Mouse (Mus musculus): ENCODE data around the gene Fsd1. TPM values are rescaled to one million over a fixed set of nuclear protein-coding genes. Genes with fewer than 3 reads are reported as not detected.

Gene Fsd1
- polyA plus RNA-seq, 1 experiment from 2014 or later, result 66.5 TPM

- H3K4me2 ChIP-seq (replicated peaks; ENCODE audit: low read depth, low read length), result peak within 1 kb of the TSS; percentile 49
- DNase-seq (ENCODE audit: low spot score), result peak; percentile 94
- H3K27me3 ChIP-seq (ENCODE audit: control insufficient read depth, insufficient read depth, low read length), result no peaks in the 10 kb centered on the region
- H3K9ac ChIP-seq (ENCODE audit: low read depth, low read length), result peak within 1 kb of the TSS; percentile 65
- H3K9me3 ChIP-seq (ENCODE audit: control insufficient read depth, low read length), result no peaks in the 10 kb centered on the region
- H3K36me3 ChIP-seq (ENCODE audit: control insufficient read depth, insufficient read depth, low read length), result peaks cover 3% of the 10 kb centered on the region; the same call in 1 of the 2 replicates
- WGBS, result under 1% methylated on average over 43 of the region's 46 CpGs
- peak; percentile 90 for ATAC-seq (ENCODE audit: low FRiP score)
- H3K27ac ChIP-seq (ENCODE audit: low read depth, low read length), result peak within 1 kb of the TSS; percentile 85
- H3K4me3 ChIP-seq (ENCODE audit: low read depth, low read length), result peak within 1 kb of the TSS; percentile 42
- peaks cover 5% of the 10 kb centered on the region for H3K4me1 ChIP-seq (replicated peaks; ENCODE audit: control insufficient read depth, insufficient read depth, low read length)
Observed at GRCm38 (mm10) chr17:55958918-55959728, 27.2 kb upstream of the Fsd1 start, which contains the start of gene Yju2. Yju2 (plus strand) TSS chr17:55959099.

GRCm38 (mm10) chr17:55959946-55960740 is 26.2 kb upstream of the Fsd1 start:
- Histone ChIP-seq H3K36me3 (ENCODE audit: control insufficient read depth, insufficient read depth, low read length) (peaks cover 3% of the 10 kb centered on the region; the same call in 1 of the 2 replicates), H3K4me2 (replicated peaks; ENCODE audit: low read depth, low read length) (peak overlapping the region; percentile 29), H3K27ac (ENCODE audit: low read depth, low read length) (0 out of 2 replicates have a peak overlapping the region, but pooled peaks have one; percentile 85), H3K4me1 (replicated peaks; ENCODE audit: control insufficient read depth, insufficient read depth, low read length) (peaks cover 5% of the 10 kb centered on the region), H3K4me3 (ENCODE audit: low read depth, low read length) (peak overlapping the region; percentile 42), H3K9ac (ENCODE audit: low read depth, low read length) (peak overlapping the region; percentile 46; the same call in 1 of the 2 replicates), H3K9me3 (ENCODE audit: control insufficient read depth, low read length) (no peaks in the 10 kb centered on the region), H3K27me3 (ENCODE audit: control insufficient read depth, insufficient read depth, low read length) (no peaks in the 10 kb centered on the region)
- no peak for ATAC-seq (ENCODE audit: low FRiP score)
- WGBS, result 79% methylated on average over 10 of the region's 10 CpGs
- DNase-seq (ENCODE audit: low spot score), result no peak

GRCm38 (mm10) chr17:55960791-55961190 is 25.5 kb upstream of the Fsd1 start:
- no peak overlapping the region for H3K9ac ChIP-seq (ENCODE audit: low read depth, low read length)
- peaks cover 5% of the 10 kb centered on the region for H3K4me1 ChIP-seq (replicated peaks; ENCODE audit: control insufficient read depth, insufficient read depth, low read length)
- no peak overlapping the region for H3K4me2 ChIP-seq (replicated peaks; ENCODE audit: low read depth, low read length)
- no peaks in the 10 kb centered on the region for H3K27me3 ChIP-seq (ENCODE audit: control insufficient read depth, insufficient read depth, low read length)
- DNase-seq (ENCODE audit: low spot score) (no peak), ATAC-seq (ENCODE audit: low FRiP score) (no peak)
- H3K27ac ChIP-seq (ENCODE audit: low read depth, low read length), result no peak overlapping the region
- no peak overlapping the region for H3K4me3 ChIP-seq (ENCODE audit: low read depth, low read length)
- H3K36me3 ChIP-seq (ENCODE audit: control insufficient read depth, insufficient read depth, low read length), result peaks cover 3% of the 10 kb centered on the region; the same call in 1 of the 2 replicates
- no peaks in the 10 kb centered on the region for H3K9me3 ChIP-seq (ENCODE audit: control insufficient read depth, low read length)

- ATAC-seq (ENCODE audit: low FRiP score), result no peak
Observed at GRCm38 (mm10) chr17:55961631-55962030, 24.7 kb upstream of the Fsd1 start.

GRCm38 (mm10) chr17:55963171-55963570 is 23.1 kb upstream of the Fsd1 start:
- Histone ChIP-seq H3K9me3 (ENCODE audit: control insufficient read depth, low read length) (no peaks in the 10 kb centered on the region), H3K4me2 (replicated peaks; ENCODE audit: low read depth, low read length) (no peak overlapping the region), H3K4me3 (ENCODE audit: low read depth, low read length) (no peak overlapping the region), H3K36me3 (ENCODE audit: control insufficient read depth, insufficient read depth, low read length) (peaks cover 3% of the 10 kb centered on the region; the same call in 1 of the 2 replicates), H3K27me3 (ENCODE audit: control insufficient read depth, insufficient read depth, low read length) (no peaks in the 10 kb centered on the region), H3K9ac (ENCODE audit: low read depth, low read length) (no peak overlapping the region), H3K4me1 (replicated peaks; ENCODE audit: control insufficient read depth, insufficient read depth, low read length) (peaks cover 2% of the 10 kb centered on the region), H3K27ac (ENCODE audit: low read depth, low read length) (no peak overlapping the region)
- ATAC-seq (ENCODE audit: low FRiP score) (no peak), DNase-seq (ENCODE audit: low spot score) (no peak)
- WGBS, result 92% methylated on average over 14 of the region's 14 CpGs

More at GRCm38 (mm10) chr17:55961631-55962030, 24.7 kb upstream of the Fsd1 start:
- H3K9ac ChIP-seq (ENCODE audit: low read depth, low read length), result no peak overlapping the region
- no peak overlapping the region for H3K4me2 ChIP-seq (replicated peaks; ENCODE audit: low read depth, low read length)
- H3K36me3 ChIP-seq (ENCODE audit: control insufficient read depth, insufficient read depth, low read length), result peaks cover 3% of the 10 kb centered on the region; the same call in 1 of the 2 replicates
- H3K27me3 ChIP-seq (ENCODE audit: control insufficient read depth, insufficient read depth, low read length), result no peaks in the 10 kb centered on the region
- 93% methylated on average over 7 of the region's 7 CpGs for WGBS
- H3K9me3 ChIP-seq (ENCODE audit: control insufficient read depth, low read length), result no peaks in the 10 kb centered on the region
- DNase-seq (ENCODE audit: low spot score), result no peak
- H3K4me3 ChIP-seq (ENCODE audit: low read depth, low read length), result no peak overlapping the region
- peaks cover 2% of the 10 kb centered on the region for H3K4me1 ChIP-seq (replicated peaks; ENCODE audit: control insufficient read depth, insufficient read depth, low read length)
- H3K27ac ChIP-seq (ENCODE audit: low read depth, low read length), result no peak overlapping the region

GRCm38 (mm10) chr17:55964496-55964895 is 21.8 kb upstream of the Fsd1 start:
- DNase-seq (ENCODE audit: low spot score), result no peak
- no peak for ATAC-seq (ENCODE audit: low FRiP score)
- Histone ChIP-seq H3K4me3 (ENCODE audit: low read depth, low read length) (no peak overlapping the region), H3K4me2 (replicated peaks; ENCODE audit: low read depth, low read length) (no peak overlapping the region), H3K9me3 (ENCODE audit: control insufficient read depth, low read length) (no peaks in the 10 kb centered on the region), H3K27me3 (ENCODE audit: control insufficient read depth, insufficient read depth, low read length) (no peaks in the 10 kb centered on the region), H3K36me3 (ENCODE audit: control insufficient read depth, insufficient read depth, low read length) (peaks cover 3% of the 10 kb centered on the region; the same call in 1 of the 2 replicates), H3K27ac (ENCODE audit: low read depth, low read length) (no peak overlapping the region), H3K4me1 (replicated peaks; ENCODE audit: control insufficient read depth, insufficient read depth, low read length) (peaks cover 5% of the 10 kb centered on the region), H3K9ac (ENCODE audit: low read depth, low read length) (no peak overlapping the region)
- WGBS, result 97% methylated on average over 10 of the region's 10 CpGs

GRCm38 (mm10) chr17:55964996-55965395 is 21.3 kb upstream of the Fsd1 start:
- H3K4me3 ChIP-seq (ENCODE audit: low read depth, low read length), result no peak overlapping the region
- no peaks in the 10 kb centered on the region for H3K9me3 ChIP-seq (ENCODE audit: control insufficient read depth, low read length)
- no peak overlapping the region for H3K9ac ChIP-seq (ENCODE audit: low read depth, low read length)
- no peaks in the 10 kb centered on the region for H3K27me3 ChIP-seq (ENCODE audit: control insufficient read depth, insufficient read depth, low read length)
- no peak overlapping the region for H3K4me2 ChIP-seq (replicated peaks; ENCODE audit: low read depth, low read length)
- no peak for DNase-seq (ENCODE audit: low spot score)
- H3K4me1 ChIP-seq (replicated peaks; ENCODE audit: control insufficient read depth, insufficient read depth, low read length), result peaks cover 7% of the 10 kb centered on the region
- no peak overlapping the region for H3K27ac ChIP-seq (ENCODE audit: low read depth, low read length)
- WGBS, result 93% methylated on average over 9 of the region's 9 CpGs
- ATAC-seq (ENCODE audit: low FRiP score), result no peak
- peaks cover 3% of the 10 kb centered on the region; the same call in 1 of the 2 replicates for H3K36me3 ChIP-seq (ENCODE audit: control insufficient read depth, insufficient read depth, low read length)

GRCm38 (mm10) chr17:55967186-55967585 is 19.1 kb upstream of the Fsd1 start:
- Histone ChIP-seq H3K4me1 (replicated peaks; ENCODE audit: control insufficient read depth, insufficient read depth, low read length) (peaks cover 9% of the 10 kb centered on the region), H3K27me3 (ENCODE audit: control insufficient read depth, insufficient read depth, low read length) (no peaks in the 10 kb centered on the region), H3K36me3 (ENCODE audit: control insufficient read depth, insufficient read depth, low read length) (no peaks in the 10 kb centered on the region), H3K9me3 (ENCODE audit: control insufficient read depth, low read length) (no peaks in the 10 kb centered on the region), H3K4me2 (replicated peaks; ENCODE audit: low read depth, low read length) (no peak overlapping the region), H3K27ac (ENCODE audit: low read depth, low read length) (peak overlapping the region; percentile 95; the same call in 1 of the 2 replicates), H3K9ac (ENCODE audit: low read depth, low read length) (no peak overlapping the region), H3K4me3 (ENCODE audit: low read depth, low read length) (no peak overlapping the region)
- WGBS, result 97% methylated on average over 4 of the region's 4 CpGs
- DNase-seq (ENCODE audit: low spot score) (no peak), ATAC-seq (ENCODE audit: low FRiP score) (no peak)

Measured in hindbrain, embryonic 11.5 days (tissue).